Mouse (Mus musculus): ENCODE measurements at regions not wholly inside any gene's neighbourhood (a gene's known extent, or its start where the extent isn't known, plus 50 kb on each side); places are given as distances from the start of the nearest gene placed in this dataset.

- DNase-seq (ENCODE audit: low read depth, low spot score) = no peak
Measured at GRCm38 (mm10) chr11:66605998-66606397, 80.2 kb upstream of the Shisa6 start.

DNA sequence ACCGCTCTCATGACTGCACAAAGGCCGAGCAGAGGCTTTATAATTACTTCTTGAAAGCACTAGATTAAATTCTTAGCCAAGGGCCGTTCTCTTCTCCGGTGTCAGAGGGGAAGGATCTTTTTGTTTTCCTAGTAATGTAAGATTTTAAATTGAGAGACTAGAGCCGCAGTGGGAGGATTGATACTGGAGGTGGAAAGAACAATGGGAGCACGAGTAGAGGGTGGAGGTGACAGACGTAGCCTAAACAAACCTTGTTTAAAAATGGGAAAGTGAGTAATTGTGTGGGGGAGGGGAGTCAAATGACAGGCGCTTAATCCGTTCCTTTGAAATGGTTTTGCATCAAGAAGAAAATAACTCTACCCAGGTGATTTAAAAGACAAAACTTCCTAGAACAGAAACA, 80.9 kb upstream of the Shisa6 start:
- no peak for DNase-seq (ENCODE audit: low read depth, low spot score)

DNA sequence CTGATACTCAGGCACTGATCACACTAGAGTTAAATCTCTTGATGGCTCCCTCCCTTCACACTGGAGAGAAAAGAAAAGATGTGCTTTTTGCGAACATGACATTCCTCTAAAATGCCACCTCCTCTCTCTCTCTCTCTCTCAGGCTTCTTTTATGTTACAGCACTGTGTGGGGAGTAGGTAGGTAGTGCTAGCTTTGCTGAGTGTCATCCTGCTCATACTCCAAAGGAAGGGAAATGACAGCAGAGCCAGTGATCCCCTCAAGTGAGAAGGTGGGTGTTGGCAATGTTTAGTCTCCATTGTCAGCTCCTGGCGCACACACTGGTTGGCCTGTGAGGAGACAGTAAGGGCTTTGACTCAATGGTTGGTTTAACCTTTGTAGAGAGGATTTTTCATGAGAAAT, 84.0 kb upstream of the Shisa6 start:
- peak; percentile 65 for DNase-seq (ENCODE audit: low read depth, low spot score)

DNA sequence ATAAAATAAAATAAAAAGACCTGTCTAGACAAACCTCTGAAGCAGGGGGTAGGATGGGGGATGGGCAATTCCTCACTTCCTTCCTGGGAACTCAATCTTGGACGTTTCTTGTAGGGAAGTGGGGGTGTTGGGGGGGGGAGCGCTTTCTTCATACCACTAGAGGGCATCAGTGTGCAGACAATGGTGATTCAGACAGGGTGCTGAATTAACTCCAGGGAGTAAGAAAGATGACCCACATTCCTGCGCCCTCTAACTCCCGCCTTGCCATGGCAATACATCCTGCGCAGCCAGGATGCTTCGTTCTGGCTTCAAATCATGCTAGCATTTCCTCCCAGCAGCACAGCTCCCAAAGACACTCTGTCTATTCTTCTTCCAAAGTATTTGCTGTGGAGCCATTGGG, 87.4 kb upstream of the Shisa6 start:
- peak; percentile 67 for DNase-seq (ENCODE audit: low read depth, low spot score)

DNA sequence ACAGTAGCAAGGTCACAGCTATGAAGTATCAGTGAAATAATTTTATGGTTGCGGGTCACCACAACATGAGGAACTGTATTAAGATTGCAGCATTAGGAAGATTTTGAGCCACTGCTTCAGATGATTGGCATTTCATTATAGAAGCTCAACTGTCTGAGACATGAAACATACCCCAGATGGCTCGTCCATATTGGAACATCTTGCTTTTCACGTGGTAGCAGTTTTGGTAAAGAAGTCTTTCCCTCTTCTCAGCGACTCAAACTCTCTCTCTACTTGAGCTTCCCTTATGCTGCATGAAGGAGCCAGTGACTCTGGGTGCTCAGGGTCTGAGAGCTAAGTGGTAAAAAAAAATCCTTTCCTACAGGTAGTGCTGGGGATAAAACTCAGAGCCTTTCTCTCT, 99.7 kb upstream of the Shisa6 start:
- DNase-seq (ENCODE audit: low read depth, low spot score) = peak; percentile 26

- DNase-seq (ENCODE audit: low read depth, low spot score) = peak; percentile 43
Measured at GRCm38 (mm10) chr11:66656810-66657209, 131.0 kb upstream of the Shisa6 start.

DNA sequence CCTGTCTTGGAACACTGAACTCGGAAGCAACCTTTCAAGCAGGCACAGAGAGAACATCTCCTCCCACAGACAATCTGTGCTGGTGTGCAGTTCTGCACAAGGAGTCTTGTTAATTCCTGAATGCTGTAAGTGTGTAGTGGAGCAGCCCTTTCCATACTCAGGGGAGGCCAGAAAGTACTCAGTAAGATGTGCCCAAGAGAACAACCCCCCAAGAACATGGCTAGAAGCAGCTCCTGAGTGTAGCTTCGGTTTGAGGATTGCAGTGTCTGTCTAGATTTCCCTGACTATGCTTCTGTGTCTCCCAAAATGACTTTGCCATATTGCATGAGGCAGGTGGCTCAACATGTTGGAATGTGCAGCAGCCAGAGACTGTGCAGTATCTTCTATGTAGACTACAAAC, 148.8 kb upstream of the Shisa6 start:
- DNase-seq (ENCODE audit: low read depth, low spot score) = peak; percentile 91

- DNase-seq (ENCODE audit: low read depth, low spot score) = no peak
Measured at GRCm38 (mm10) chr11:66680057-66680621, 154.4 kb upstream of the Shisa6 start.

DNA sequence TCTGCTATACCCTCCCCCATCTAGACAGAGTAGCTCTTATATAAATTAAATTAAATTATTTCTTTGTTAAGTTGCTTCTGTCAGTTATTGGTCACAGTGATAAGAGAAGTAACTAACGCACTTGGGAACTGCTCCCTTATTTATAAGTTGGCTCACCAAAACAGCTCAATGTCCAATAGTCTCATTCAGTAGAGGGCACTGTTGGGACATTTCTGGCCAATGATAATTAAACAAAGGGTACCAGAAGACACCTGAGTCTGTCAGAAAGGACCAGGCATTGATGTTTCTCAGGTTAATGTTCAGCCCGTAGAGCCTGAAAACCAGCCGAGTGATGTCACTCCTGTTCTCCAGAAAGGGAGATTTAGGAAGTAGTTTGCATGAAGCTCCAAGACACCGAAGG, 156.1 kb upstream of the Shisa6 start:
- no peak for DNase-seq (ENCODE audit: low read depth, low spot score)

DNA sequence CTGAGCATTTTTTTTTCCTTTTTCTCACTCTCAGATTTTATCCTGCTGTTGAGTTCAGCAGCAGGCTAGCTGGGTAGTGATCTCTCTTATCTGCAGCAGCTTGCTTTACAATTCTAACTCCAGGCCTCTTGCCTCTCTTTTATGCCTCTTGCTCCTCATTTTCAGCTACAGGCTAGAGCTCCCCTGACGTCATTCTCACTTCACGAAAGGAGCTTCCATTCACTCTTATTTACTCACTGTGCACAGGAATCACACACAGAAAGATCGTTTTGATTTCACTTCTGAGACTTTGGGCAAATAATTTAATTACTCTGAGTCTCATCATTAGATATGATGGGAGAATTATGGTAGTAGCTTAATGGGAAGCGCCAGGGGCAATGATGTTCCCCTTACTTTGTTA, 158.4 kb upstream of the Shisa6 start:
- DNase-seq (ENCODE audit: low read depth, low spot score) = no peak

DNA sequence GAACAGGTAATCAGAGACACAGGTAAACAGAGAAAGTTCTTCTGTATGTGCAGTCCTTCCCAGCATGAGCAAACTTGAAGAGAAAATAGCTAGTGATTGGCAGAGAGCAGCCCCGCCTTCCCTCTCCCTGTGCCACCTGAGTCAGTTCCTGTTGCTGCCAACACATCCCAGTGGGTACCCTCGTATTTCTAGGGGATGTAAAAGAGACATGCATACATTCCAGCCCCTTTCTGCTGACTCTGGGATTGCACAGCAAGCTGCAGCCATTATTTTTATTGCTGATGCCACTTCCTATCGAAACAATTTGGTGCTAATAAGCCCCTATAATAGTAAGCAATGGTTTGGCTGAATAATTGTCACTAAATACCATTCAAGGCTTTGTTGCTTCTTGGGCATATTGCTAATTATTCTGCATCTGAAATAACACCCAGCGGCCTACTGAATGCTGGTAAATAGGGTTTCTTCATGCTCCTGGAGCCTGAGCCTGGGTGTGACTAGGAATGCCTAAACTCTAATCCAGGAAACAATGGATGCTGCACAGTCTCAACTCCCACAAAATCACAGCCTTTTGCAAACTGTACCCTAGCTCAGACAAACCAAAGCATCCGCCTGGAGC, 169.0 kb upstream of the Shisa6 start:
- peak; percentile 77 for DNase-seq (ENCODE audit: low read depth, low spot score)

- DNase-seq (ENCODE audit: low read depth, low spot score) = no peak
Measured at GRCm38 (mm10) chr11:66696791-66697190, 171.0 kb upstream of the Shisa6 start.

DNA sequence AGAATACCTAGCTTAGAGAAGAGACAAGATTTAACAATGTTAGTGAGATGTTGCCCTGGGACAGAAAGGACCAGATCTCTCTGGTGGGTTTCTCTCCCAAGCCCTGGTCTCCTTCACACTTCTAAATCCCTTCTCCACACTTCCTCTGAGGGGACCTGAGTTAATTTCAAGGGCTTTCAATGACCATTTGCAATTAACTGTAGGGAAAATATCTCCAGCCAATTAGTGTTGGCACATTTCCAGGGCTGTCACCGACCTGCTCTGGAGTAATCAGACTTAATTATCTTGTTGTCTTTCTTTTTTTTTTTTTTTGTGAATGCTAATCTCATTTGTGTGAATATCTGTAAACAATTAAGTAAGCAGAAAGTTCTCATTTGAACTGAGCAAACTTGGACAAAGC, 166.3 kb upstream of the Pirt start:
- DNase-seq (ENCODE audit: low read depth, low spot score) = no peak

- peak; percentile 7 for DNase-seq (ENCODE audit: low read depth, low spot score)
Measured at GRCm38 (mm10) chr11:66789997-66790396, 121.8 kb upstream of the Pirt start.

DNA sequence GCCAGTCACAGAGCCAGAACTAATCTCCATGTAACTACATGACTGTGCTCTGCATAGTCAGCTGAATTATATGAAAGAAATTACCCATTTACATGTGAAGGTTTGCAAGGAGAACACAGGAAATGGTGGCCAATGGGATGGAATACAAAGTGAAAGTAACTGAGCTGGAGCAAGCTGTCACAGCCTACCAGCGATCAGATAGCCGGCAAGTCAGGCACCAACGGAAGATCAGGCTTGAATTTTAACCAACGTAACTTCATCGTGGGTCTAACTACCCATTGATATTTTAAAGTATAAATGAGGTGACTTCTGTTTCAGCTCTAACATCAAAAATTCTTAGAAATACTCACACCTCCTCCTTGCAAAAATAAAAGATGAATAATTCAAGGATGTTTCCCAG, 104.9 kb upstream of the Pirt start:
- no peak for DNase-seq (ENCODE audit: low read depth, low spot score)

DNA sequence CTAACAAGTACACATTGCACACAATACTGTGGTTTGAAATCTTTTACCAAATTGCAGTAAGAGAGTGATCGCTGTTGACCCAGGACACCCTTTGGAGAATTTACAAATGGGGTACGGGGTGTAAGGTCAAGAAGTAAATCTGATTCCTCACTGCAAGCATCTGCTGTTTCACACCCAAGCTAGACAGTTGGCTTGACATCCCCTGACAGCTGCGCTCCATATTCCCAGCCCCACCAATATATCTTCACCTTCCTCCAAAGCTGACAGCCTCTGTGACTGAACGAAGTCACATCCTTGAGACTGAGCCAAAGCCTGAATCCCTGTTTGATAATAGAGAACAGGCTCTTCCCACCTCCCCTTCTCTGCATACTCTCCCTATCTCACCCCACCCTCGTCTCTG, 98.5 kb upstream of the Pirt start:
- DNase-seq (ENCODE audit: low read depth, low spot score) = peak; percentile 7

DNA sequence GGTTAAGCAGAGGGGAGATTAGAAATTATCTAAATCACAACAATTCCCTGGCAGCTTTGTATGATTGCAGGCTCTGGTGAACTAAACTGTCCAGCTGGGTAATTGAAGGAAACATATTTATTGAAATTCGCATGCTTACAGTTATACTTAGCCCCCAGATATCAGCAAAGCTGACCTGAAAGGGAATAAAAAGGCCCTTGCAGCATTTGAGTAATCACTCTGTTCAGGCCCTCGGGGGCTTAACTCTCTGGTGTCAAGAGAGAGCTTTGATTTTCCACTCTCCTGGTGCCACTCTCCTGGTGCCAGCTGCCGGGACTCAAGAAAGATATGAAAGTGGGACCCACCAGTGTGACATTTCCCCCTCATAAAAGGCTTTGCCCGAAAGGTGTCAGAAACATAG, 98.0 kb upstream of the Pirt start:
- DNase-seq (ENCODE audit: low read depth, low spot score) = no peak

DNA sequence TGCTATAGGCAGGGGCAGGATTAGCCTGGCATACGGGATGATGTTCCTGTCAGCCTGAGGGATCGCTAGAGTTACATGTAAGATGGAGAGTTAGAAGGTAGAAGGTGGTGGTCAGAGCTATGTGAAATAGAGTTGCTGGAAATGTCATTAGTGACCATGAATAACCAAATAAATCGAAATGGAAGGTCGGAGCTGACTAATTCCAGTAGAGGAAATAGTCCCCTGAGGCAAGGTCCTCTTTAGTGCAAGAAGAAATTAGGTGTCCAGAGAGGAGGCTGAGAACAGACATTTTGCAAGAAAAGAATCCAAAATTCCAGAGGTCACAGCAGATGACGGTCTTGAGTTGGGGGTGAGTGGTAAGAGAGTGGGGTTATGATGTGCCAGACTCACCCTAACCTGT, 75.9 kb upstream of the Pirt start:
- no peak for DNase-seq (ENCODE audit: low read depth, low spot score)

- DNase-seq (ENCODE audit: low read depth, low spot score) = no peak
Measured at GRCm38 (mm10) chr11:66836633-66837380, 75.0 kb upstream of the Pirt start.

DNA sequence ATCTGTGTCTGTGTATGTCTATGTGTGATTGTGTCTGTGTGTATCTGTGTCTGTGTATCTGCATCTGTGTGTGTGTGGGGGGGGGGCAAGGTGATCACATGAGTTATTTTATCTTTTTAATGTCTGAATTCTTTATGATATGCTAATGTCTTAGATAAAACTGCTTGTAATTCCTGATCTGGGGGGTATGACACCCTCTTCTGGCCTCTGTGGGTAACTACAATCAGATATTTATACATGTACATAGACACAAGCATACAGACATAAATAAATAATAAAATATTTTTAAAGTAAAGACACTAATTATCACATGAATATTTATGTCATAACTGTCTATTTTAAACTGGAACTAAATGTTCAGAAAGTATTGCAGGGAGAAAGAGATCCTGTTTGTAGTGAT, 66.5 kb upstream of the Pirt start:
- no peak for DNase-seq (ENCODE audit: low read depth, low spot score)

DNA sequence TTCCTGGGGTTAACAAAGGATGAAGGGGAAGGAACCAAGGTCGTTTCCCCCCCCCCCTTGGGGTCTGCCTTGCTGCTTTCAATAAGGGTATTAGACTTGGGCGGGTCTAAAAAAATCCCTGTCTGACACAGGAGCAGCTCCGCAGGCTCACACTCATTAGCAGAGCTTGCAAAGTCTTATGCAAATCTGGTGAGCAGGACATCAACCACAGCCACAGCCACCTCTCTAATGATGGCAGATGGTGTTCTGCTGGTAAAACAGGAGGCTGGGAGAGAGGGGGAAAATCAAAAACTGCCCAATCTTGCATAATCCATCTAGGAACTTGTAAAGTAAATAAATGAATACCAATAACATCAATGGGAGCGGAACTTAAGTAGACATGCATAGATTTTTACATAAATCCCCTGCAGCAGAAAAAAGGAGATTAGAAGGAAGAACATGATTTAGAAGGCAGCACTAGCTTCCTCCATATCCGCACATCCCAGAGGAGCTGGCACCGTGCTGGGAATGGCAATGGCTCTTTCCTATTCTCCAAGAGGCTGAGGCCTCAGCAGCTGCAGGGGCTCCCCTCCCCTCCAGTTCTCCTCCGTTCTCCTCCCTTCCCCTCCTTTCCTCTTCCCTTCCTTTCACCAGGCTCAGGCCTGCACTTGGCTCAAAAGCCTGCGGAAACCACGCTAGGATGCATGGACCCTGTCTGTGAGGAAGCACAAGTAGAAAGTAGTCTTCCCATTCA, 65.6 kb upstream of the Pirt start:
- peak; percentile 38 for DNase-seq (ENCODE audit: low read depth, low spot score)

Data from brain, adult 2 months (tissue).